Mouse (Mus musculus): ENCODE data around the gene Dnmbp.

The Dnmbp gene

DNA sequence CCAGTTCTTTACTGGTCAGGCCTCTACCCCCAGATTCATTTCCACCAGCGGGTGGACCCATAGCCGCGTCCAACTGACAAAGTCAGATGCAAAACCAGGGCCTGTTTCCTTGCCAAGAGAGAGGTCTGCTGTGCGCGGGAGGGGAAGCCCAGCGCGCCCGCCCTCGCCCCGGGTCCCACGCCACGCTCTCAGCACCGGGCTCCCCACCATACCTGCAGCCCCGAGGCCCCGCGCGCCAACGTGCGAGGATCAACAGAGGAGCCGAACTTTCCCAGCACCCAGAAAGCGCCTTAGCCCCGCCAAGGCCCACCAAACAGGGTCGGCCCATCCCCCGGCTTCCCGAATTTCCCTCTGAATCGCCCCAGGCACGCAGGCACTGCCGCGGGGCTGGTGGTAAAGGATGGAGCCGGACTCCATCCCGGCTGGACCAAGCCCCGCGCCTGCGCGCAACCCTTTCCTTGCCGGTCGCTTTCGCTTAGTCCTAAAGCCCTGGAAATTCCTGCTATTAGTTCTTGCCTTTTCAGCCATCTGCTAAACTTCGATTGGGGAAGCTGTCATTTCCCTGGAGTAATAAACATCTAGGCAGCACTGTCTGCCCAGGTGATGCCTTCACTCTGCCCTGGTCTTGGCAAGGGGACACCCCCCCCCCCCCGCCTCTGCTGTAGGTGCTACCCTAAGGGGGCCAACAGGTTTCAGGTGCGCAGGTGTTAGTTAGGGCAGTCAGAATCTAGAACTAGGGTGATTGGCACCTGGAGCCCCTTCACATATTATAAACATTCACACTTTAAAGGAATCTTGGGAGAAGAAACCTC, 60.4 kb downstream of the Dnmbp start:
- DNase-seq (ENCODE audit: low read depth, low spot score) = no peak

DNA sequence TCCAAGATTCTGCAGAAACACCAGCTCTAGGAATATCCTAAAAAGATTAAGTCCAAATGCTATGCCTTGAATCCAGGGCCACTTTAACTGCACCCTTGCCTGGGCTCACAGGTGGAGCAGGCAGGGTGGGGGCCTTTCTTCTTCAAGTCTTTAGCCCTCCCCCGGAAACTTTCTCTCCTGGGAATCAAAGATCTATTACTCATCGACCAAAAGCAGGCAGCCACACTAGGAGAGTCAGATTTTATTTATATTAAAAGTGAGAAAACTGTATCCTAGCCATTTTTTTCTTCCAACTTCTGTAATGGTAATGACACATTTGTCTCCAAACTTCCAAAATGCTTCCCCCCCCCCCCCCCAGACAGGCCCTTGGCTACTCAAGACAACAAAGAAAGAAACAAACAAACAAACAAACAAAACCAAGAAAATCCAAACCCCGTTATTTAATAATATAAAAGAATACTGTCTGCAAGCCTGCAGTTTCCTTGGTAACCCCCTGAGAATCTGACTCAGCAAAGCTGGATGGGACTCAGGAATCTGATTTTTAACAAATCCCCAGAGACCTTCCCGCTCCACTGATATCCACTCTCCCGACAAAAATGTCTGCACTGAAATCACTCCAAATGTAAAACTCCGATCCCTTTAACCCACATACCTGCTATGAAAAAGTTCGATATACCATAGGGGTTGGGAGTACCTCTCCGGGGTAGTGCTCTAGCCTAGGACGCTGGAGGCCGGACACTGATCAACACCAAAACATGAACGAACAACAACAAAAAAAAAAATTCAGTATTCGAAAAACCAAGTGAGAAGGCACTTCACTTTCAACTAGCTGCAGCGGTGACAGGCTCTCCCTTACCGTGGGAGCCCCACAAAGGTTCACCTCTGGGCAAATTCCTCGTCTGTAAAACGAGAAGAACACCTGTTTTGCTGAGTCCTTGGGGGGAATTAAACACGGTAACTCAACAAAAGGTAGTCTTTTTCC, 61.6 kb downstream of the Dnmbp start:
- DNase-seq (ENCODE audit: low read depth, low spot score) = no peak

DNA sequence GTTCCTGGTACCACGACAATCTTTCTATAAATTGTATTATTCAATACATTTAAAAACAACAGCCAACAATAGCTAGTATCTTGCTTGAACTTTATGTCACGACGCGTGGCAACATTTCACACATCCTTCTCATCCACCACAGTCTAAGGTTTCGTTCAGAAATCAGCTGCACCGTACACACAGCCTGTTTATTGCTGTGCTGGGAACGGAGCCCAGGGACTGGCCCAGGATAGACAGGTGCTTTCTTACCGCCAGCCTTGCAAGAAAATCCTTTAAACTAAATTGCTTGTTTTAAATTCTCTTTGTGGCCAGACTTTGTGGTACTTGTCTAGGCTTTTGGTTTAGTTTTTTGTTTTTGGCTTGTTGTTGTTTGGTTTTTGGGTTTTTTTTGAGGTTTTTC, 62.6 kb downstream of the Dnmbp start:
- DNase-seq (ENCODE audit: low read depth, low spot score) = no peak

DNA sequence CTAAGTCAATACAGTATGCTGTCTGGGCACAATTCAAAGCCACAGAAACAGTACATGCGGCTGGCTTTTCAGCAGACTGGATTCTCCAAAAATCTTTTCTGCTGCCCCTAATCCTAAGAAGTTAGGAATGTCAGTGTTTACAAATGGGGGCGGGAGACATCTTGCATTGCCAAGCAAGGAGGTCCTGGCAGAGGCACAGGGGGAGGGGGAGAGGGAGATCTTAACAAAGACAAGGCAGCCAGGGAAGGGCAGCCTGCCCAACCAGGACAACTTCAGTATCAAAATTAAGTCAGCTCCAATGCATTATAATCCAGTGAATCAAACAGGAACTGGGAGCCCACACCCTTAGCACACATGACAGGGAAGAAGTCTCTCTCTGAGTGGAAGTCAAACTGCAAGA, 64.0 kb downstream of the Dnmbp start:
- DNase-seq (ENCODE audit: low read depth, low spot score) = no peak

DNA sequence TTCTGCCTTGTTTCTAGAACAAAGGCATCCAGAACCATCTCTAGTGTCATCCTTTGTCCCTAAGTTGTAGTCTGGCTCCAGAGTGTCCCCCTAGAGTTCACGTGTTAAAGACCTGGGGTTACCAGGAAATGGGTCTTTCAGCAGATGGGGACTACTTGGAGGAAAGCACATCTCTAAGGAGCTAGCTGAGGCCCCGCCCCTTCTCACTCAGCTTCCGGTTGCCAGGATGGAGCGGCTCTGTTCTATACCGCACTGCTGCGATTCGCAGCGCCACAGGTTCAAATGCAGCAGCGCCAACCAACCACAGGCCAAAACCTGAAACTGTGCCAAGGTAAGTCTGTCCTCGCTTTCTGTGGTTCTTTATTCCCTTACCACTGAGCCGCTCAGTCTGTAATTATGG, 65.6 kb downstream of the Dnmbp start:
- no peak for DNase-seq (ENCODE audit: low read depth, low spot score)

DNA sequence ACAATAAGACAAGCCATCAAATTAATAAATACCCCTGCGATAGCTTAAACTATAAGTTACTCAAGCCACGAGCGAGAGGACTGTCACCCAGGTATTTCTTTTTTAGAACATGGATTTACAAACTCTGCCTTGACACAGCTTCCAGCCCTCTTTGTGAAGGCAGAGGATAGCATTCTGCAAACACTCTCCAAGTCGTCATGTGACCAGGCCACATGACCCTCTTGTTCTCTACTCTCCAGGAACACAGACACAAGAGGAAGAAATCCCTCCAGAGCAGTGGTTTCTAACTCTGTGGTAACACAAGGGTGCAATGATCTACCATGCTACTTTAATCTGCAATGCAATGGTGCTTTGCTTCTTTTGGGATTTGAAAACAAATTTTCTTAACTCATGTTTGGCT, 69.6 kb downstream of the Dnmbp start:
- no peak for DNase-seq (ENCODE audit: low read depth, low spot score)

DNA sequence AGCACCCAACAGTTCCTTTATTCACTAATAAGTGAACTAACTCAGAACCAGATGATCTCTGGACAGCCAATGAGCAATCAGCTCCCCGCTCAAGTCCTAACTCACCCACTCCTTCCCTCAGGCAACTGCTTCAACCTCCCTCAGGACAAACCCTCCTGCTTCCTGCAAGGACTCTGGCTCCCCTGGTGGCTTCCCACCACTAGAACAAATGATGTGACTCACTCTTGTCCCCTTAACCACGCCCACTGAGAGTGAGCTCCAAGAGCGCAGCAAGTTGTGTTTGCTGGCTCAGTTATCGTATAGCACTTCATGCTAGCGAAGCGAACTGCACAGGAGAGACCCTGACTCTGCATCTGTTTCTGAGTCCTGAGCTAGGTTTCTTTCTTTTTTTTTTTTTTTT, 82.6 kb downstream of the Dnmbp start:
- DNase-seq (ENCODE audit: low read depth, low spot score) = no peak

DNA sequence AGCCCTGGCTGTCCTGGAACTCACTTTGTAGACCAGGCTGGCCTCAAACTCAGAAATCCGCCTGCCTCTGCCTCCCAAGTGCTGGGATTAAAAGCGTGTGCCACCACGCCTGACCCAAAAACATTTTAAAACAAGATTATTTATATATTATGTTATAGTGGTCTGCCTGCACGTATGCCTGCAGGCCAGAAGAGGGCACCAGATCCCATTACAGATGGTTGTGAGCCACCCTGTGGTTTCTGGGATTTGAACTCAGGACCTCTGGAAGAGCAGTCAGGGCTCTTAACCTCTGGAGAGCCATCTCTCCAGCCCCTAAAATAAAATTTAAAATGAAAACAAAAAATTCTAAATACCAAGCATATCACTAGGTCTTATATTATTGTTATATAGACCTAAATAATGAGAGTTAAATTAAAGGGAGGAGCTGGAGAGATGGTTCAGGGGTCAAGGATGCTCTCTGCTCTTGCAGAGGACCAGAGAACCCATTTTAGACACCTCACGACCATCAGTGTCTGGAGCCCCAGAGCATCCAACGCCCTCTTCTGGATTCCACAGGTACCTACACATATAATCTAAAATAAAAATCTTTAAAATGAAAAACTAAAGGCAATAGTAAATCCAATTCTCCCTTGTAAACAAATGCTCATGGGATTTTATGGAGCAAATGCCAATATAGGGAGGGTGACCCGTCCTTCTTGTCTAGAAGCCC, 87.0 kb downstream of the Dnmbp start:
- peak; percentile 21 for DNase-seq (ENCODE audit: low read depth, low spot score)

DNA sequence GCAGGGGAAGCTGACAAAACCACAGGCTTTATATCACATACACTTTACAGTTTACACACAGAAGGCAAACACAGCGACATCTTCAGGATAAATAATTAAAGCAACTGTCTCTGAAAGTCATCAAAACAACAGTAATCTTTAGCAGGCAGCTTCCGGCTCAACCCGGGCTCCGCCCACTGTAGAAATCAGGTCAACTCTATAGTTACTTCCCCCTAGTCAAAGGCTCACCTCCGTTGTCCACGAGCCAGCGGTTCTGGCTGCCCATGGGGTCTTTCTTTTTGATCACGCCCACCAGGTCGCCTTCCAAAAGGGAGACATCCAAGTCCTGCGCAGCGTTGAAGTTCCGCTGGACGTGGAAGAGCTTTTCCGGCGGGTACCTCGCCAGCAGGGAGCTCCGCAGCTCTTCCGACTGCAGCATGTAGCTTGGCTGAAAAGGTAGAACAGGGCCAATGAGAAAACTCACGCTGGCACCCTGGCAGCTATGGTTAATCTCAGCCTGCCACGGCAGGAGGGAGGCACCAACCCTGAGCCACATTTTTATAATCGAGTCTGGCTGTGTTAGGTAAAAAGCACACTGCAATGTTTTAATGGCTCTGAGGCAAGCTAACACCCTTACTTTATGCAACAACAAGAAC, 87.9 kb downstream of the Dnmbp start:
- peak; percentile 79 for DNase-seq (ENCODE audit: low read depth, low spot score)

DNA sequence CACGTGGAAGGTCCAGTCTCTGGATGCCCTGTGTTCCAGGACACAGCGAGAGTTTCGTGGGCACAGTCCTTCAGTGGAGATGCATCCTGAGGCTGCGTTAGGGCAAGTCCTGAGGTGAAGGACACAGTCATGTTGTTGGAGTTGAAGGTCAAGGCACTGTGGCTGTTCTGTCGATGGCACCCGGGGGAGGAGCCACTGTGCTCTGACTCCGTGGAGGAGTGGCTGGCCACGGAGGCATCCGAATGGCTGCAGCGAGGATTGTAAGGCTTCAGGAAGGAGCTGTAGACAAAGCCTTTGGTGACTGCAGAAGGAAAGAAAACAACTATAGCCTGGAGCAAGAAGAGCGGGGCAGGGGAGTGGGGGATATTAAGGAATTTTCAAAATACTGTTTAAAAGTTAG, 90.0 kb downstream of the Dnmbp start:
- DNase-seq (ENCODE audit: low read depth, low spot score) = no peak

DNA sequence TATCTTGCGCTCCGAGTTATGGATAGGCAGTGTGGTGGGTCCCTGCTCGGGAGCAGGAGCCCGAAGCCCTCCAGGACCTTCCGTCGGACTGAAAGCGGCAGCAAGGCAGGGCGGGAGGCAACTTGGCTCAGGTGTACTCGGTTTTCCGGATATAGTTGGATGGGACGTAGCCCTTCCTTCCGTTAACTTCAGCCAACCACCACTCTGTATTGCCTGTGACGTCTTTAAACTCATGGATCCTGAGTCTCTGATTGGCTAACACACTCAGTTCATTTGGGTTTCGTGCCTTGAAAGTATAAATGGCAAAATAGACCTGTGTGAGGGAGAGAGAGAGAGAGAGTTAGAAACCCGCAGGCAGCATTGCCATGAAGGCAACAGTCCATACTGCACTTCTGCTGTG, 92.0 kb downstream of the Dnmbp start:
- no peak for DNase-seq (ENCODE audit: low read depth, low spot score)

DNA sequence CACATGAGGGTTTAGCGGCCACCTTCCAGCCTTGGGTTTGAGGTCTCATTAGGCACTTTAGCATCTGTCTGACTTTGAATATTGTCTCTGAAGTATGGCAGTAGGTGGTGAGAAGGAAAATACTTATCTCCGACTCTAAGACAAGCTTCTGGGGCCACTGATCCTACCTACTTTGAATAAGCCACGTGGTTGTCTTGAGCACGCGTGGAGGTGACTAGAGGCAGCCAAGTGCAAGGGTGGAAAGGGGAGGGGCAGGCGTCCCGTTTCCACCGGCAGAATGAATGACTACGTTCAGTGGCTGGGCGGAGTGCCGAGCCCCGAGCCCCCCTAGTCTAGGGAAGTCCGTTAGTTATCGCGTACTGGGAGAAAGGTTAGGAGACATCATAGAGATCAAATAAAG, 92.9 kb downstream of the Dnmbp start:
- DNase-seq (ENCODE audit: low read depth, low spot score) = no peak

DNA sequence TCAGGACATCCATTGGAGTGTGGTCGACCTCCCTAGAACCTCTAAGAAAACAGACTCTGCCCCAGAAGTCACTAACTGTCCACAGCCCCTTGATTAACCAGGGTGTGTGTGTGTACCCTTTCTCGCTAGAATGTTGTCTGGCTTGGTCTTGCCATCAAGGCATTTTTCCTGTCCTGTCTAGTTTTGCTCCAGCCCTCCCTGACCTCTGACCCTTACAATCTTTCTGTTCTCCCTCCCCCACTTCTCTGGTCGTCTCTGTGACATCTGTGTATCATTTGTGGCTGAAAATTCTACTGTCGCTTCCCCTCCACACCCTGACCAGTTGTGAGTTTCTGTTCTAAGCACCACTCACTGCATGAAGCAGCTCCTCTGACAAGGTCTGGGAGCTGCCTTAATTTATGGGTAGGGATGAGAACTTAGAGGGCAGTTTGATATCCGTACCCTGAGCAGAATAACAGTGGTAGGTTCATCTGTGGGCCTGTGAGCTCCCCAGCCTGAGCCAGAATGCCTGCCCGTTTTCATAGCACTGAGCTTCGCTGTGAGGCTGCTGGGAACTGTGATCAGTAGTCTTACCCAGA, 94.6 kb downstream of the Dnmbp start:
- DNase-seq (ENCODE audit: low read depth, low spot score) = no peak

DNA sequence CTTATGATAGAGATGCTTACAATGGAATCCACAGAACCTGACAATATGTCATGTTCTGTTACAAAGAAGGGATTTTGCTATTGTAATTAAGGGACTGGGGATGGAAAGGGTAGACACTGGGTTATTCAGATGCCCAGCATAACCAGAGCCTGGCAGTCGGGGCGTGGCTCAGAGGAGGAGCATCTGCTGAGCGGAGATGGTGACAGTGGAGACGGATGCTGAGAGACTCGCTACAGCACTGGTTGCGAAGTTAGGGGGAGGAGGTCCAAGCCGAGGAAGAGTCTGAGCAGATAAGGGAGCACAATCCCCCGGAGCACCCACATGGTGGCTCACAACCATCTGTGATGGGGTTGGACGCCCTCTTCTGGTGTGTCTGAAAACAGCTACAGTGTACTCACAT, 96.8 kb downstream of the Dnmbp start:
- DNase-seq (ENCODE audit: low read depth, low spot score) = no peak

DNA sequence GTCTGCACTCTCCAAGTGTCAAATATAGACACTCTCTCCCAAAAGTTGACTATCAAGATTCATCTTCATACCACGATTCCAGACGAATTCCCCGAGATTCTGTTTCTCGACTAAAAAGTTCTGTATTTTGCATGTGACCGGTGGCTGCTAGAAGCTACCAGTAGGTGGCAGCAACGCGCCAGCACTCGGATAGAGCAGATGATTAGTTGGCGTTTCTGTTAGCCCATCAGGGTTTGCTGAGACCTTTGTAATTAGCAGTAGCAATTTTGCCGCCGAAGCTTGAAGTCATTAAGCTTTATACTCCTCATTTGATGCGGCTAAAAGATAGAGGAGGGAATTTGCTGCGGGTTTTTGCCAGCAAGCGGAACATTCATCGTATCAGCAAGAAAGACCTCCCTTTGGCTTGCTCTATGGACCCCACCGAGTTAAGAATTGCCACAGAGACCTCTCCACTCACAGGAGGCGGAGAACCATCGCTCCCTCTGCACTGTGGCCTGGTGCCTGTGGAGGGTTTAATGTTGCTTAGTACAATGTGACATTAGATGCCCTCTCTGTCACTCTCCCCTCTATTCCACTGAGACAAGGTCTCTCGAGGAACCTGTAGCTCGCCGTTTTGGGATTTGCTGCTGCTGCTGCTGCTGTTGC, 107.4 kb downstream of the Dnmbp start:
- peak; percentile 86 for DNase-seq (ENCODE audit: low read depth, low spot score)

DNA sequence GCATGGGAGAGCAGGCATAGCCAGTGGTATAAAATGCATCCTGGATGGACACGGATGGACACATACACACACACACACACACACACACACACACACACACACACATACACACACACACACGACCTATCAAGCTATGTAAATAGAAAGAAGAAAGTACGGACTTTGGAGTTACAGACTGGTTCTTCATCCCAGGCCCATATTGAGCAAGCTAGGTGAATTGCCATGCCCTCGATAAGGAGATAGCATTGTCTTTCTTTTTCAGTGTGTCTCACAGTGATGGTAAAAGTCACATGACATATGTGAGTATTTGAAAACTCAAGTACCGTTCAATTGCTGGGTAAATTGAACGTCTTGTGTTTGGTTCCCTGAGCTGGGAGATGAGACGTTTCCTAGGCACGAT, 113.1 kb downstream of the Dnmbp start:
- DNase-seq (ENCODE audit: low read depth, low spot score) = no peak

DNA sequence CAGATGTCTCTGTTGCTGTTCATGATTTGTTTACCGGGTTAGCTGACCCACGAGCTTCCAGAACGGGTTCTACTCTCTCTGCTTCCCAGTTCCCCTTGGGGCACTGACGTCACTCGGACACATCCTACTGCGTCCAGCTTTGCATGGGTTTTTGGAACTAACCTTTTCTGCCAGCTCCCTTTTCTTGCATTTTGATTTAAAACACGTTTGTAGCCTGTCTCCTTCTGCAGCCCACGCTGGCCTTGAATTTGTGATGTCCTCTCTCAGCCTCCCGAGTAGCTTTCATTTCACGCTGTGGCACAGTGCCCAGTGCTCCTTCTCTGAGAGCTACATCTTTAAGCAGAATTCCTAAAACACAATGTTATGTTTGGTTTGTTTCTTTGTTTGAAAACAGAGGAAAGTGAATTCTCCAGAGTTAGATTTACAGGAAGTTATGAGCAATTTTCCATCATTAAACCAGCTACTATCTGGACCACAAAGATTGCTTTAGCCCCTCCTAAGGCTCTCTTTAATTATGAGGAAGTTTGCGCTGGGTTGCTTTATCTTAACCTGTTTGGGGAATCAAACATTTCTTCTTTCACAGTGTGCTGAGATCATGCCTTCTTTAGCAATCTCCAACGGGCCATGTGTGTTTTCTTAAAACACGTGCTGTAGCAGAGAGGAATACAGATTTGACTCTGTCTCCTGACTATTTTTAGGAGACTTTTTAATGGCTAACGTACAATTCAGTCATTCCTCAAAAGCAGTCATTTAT, 124.2 kb downstream of the Dnmbp start:
- DNase-seq (ENCODE audit: low read depth, low spot score) = no peak

DNA sequence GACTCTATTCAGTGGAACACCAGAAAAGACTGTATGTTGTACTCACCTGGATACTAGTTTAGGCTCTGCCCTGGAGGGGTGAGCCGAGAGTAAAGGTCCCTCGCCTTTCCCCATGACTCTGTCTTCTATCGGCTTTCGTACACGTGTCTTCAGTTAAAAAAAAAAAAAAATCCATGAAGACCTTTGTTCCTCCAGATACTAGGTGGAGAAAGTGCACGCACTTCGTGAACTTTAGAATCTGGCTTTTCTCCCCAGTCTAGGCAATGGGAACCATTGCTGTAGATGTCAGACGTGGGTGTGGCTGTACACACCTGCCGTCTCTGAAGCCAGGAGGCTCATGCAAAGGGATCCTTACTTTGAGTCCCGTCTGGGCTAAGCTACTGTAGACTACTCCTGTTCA, 126.7 kb downstream of the Dnmbp start:
- DNase-seq (ENCODE audit: low read depth, low spot score) = no peak

DNA sequence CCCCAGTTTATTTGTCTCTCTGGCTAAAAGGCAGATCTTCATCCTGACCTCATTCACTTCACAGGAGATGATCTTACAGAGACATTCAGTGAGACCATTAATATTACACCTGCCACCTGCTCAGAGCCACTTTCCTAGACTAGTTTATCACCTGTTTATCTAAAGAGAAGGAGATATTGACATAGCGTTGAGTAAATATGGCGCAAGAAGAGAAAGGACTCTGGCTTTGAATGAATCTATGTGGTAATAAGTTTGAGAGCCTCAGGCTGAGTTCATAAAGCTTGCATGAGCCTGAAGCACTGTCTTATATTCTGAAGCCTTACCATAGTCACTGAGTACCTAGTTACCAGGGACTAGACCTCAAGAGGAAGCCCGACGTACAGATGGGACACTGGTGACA, 128.6 kb downstream of the Dnmbp start:
- no peak for DNase-seq (ENCODE audit: low read depth, low spot score)

DNA sequence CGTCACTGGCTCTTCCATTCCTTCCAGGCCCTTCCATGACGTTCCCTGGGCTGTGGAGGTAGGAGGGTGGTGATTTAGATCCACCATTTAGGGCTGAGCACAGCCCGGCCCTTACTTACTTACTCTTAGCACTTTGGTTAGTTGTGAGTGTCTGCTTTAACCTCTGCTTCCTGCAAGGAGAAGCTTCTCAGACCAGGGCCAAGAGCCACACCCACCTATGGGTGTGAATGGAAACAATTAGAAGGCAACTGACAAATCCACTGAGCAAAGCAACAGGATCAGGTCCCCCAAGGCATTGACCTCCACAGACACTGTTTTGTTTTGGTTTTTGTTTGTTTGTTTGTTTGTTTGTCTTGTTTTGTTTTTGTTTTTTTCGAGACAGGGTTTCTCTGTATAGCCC, 130.7 kb downstream of the Dnmbp start:
- peak; percentile 2 for DNase-seq (ENCODE audit: low read depth, low spot score)
